Mouse (Mus musculus) skeletal muscle tissue, postnatal 0 days (tissue): Measurements from ENCODE around the gene Gm49398. TPM values are rescaled to one million over a fixed set of nuclear protein-coding genes. Genes with fewer than 3 reads are reported as not detected.

Experiments used
- microRNA-seq, 2 experiments: library from miRNA; unstranded; fragments of <30 nt; microRNA quantifications; one replicate each; pipeline ENCODE4; 2016
- polyA plus RNA-seq: library from polyadenylated mRNA; unstranded; fragments of >200 nt; fragmentation: Nextera tagmentation; extraction: Ambion mirVana; gene quantifications from 2 replicates; pipeline ENCODE4 v1.2.1, GENCODE M21; 2015

Gene Gm49398
- not detected in 2 replicates for polyA plus RNA-seq

GRCm38 (mm10) chr13:61288739-61289138, at the start of gene Gm49398:
Gene Gm49398, minus strand, starts transcription at chr13:61288839.

GRCm38 (mm10) chr13:61255258-61255657, 33.4 kb downstream of the Gm49398 start, which contains the start of gene Cts8:
Gene Cts8, minus strand, starts transcription at chr13:61255358.

DNA sequence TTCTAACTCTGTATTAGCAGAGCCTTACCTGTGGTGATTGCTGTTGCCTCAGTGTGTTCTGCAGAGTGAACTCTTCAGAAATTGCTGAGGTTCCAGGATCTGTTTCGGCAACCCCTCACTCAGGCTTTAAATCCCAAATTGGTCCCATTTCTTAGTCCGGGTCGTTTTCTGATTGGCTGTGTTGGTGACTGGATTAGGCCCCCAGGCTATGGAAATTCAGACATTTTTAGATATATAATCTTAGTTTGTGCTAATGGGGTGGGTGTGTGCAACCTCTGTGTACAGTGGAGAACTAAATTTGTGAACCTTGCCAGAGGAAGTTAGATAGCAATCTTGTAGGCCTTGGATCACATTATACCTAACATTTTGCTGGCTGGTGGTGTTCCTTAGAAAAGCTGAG, 85.3 kb downstream of the Gm49398 start, which contains the start of gene Cts6:
Cts6 (minus strand) TSS at position 101 of the 400 bp plus-strand sequence.

Small RNA genes lying within 50 kb of the gene (microRNA-seq; reads per million reads assigned to microRNA genes)
- 0 reads per million in 2 experiments for gene Gm27704

Other genes starting within 250 kb of the Gm49398 start
- gene Ctsq, start 248.2 kb downstream of the Gm49398 start, polyA plus RNA-seq, result 0.21 TPM in 1 of 2 replicates, not detected in the other
- gene Ctsr, start 124.6 kb downstream of the Gm49398 start, polyA plus RNA-seq, result not detected in 2 replicates
- not detected in 2 replicates for gene Cts6, start 85.4 kb downstream of the Gm49398 start, polyA plus RNA-seq
- not detected in 2 replicates for gene Cts8, start 33.5 kb downstream of the Gm49398 start, polyA plus RNA-seq
- gene Cts7, start 69.4 kb upstream of the Gm49398 start, polyA plus RNA-seq, result not detected in 2 replicates